8 mouse cellular contexts compared by ENCODE assay signal in the genomic region with DNA sequence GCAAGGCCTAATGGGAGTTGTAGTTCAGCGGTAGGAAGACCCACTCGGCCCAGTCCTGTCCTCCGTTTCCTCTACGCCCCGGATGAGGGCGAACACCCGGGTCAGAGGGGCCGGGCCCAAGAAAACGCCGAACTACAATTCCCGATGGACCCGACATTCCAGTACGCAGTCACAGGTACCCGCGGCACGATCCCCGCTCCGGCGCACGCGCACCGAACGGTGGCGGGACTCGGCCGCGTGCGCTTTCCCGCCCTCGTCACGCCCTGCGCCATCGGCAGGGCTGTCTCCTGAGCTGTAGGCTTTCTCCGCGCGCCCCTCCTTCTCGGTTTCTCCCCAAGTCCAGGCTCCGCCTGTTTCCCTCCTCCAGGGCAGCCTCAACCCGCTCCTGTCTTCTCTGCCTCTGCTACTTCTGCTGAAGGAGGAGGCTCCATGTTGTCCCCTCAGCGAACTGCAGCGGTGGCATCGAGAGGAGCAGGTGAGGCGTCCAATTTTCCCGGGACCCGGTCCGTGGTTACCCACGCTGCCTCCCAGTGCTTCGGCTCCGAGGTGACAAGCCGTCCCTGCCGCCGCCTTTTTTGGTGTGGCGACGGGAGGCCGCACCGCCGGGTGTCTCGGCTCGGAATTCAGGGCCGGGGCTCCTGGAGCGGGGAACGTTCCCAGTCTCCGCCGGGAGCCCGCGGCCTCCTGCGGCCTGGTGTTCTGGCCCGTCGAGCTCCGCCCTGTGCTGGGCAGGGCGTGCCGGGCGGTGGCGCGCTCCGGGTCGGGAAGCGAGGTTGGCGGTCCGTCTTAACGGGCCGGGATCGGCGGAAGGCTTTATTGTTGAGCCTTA. TPM values are rescaled to one million over a fixed set of nuclear protein-coding genes. Genes with fewer than 3 reads are reported as not detected.
A peak's percentile ranks its signal among the peaks of the same experiment; 100 is the strongest.
DNase-seq lines count a peak whose midpoint lies in the region; ATAC-seq lines count a peak whose summit lies in the region.

No protein-coding gene starts in this region.

- peak; percentile 95 for DNase-seq in CD4-positive helper T cell, adult 2 months (ENCODE audit: low read depth, low spot score)
- DNase-seq in brain, embryonic 18.5 days (ENCODE audit: low read depth, low spot score) = peak; percentile 92
- peak; percentile 98 for DNase-seq in kidney, postnatal 14 days
- peak; percentile 83 for DNase-seq in liver, embryonic 13.5 days
- peak; percentile 93 for DNase-seq in neural tube, embryonic 10.5 days (ENCODE audit: extremely low spot score, low spot score)

- no peaks in the 10 kb centered on the region for H3K36me3 ChIP-seq in heart, embryonic 14.5 days (ENCODE audit: control insufficient read depth, insufficient read depth, low read length)
- H3K36me3 ChIP-seq in liver, embryonic 13.5 days = no peaks in the 10 kb centered on the region
- H3K36me3 ChIP-seq in stomach, embryonic 16.5 days (ENCODE audit: control insufficient read depth, insufficient read depth, low read length) = no peaks in the 10 kb centered on the region

- no peaks in the 10 kb centered on the region for H3K27me3 ChIP-seq in heart, embryonic 14.5 days (ENCODE audit: control insufficient read depth, insufficient read depth, low read length)
- no peaks in the 10 kb centered on the region for H3K27me3 ChIP-seq in liver, embryonic 13.5 days
- H3K27me3 ChIP-seq in stomach, embryonic 16.5 days (ENCODE audit: control insufficient read depth, insufficient read depth, low read length) = no peaks in the 10 kb centered on the region

- no peaks in the 10 kb centered on the region for H3K9me3 ChIP-seq in heart, embryonic 14.5 days (ENCODE audit: control insufficient read depth, low read length)
- H3K9me3 ChIP-seq in liver, embryonic 13.5 days (replicated peaks) = no peaks in the 10 kb centered on the region
- H3K9me3 ChIP-seq in stomach, embryonic 16.5 days (replicated peaks; ENCODE audit: control insufficient read depth, low read length) = no peaks in the 10 kb centered on the region

- peak overlapping the region; percentile 96 to 100 for H3K27ac ChIP-seq in heart, embryonic 14.5 days (replicated peaks in 1 of 2; ENCODE audit: control insufficient read depth in 1 of 2, insufficient read depth in 1 of 2, low read depth in 2 of 2, low read length in 2 of 2)
- peak overlapping the region; percentile 94 for H3K27ac ChIP-seq in liver, embryonic 13.5 days
- peak overlapping the region; percentile 98 for H3K27ac ChIP-seq in stomach, embryonic 16.5 days (ENCODE audit: low read length)

- H3K4me3 ChIP-seq in heart, embryonic 14.5 days (ENCODE audit: control insufficient read depth in 1 of 2, insufficient read depth in 1 of 2, low read depth in 1 of 2, low read length in 2 of 2) = peak overlapping the region; percentile 68 to 80
- H3K4me3 ChIP-seq in liver, embryonic 13.5 days (replicated peaks) = peak overlapping the region; percentile 69
- peak overlapping the region; percentile 68 for H3K4me3 ChIP-seq in stomach, embryonic 16.5 days (replicated peaks; ENCODE audit: low read length)

- H3K4me1 ChIP-seq in heart, embryonic 14.5 days (ENCODE audit: control insufficient read depth in 2 of 2, insufficient read depth in 2 of 2, low read length in 2 of 2) = peaks cover 0 to 5% of the 10 kb centered on the region in 2 experiments; a peak in 2 of 4 replicates
- peaks cover 32% of the 10 kb centered on the region for H3K4me1 ChIP-seq in liver, embryonic 13.5 days (replicated peaks)
- H3K4me1 ChIP-seq in stomach, embryonic 16.5 days (ENCODE audit: control insufficient read depth, insufficient read depth, low read length) = no peaks in the 10 kb centered on the region

- ATAC-seq in erythroid progenitor cell, adult 5-6 weeks (replicated peaks; ENCODE audit: low FRiP score, poor library complexity, severe bottlenecking) = peak; percentile 97
- peak; percentile 94 for ATAC-seq in heart, embryonic 14.5 days (ENCODE audit: insufficient number of reproducible peaks, insufficient read depth, low FRiP score, low read depth)
- peak; percentile 92 for ATAC-seq in liver, embryonic 13.5 days (ENCODE audit: low read depth)
- peak; percentile 96 for ATAC-seq in stomach, embryonic 16.5 days (ENCODE audit: insufficient read depth, low FRiP score)

- WGBS in heart, embryonic 14.5 days = under 1% methylated on average over 84 of the region's 84 CpGs
- WGBS in liver, embryonic 13.5 days (ENCODE audit: insufficient replicate concordance) = under 1% methylated on average over 84 of the region's 84 CpGs
- WGBS in stomach, embryonic 16.5 days = under 1% methylated on average over 84 of the region's 84 CpGs

- H3K4me2 ChIP-seq in heart, embryonic 14.5 days (ENCODE audit: low read length) = peak overlapping the region; percentile 82
- peak overlapping the region; percentile 97 for H3K4me2 ChIP-seq in liver, embryonic 13.5 days
- H3K4me2 ChIP-seq in stomach, embryonic 16.5 days (ENCODE audit: low read depth, low read length) = peak overlapping the region; percentile 67

- peak overlapping the region; percentile 94 for H3K9ac ChIP-seq in heart, embryonic 14.5 days (ENCODE audit: low read length)
- H3K9ac ChIP-seq in liver, embryonic 13.5 days = peak overlapping the region; percentile 86
- H3K9ac ChIP-seq in stomach, embryonic 16.5 days (ENCODE audit: low read length) = peak overlapping the region; percentile 88

RNA-seq across cellular contexts. Expression of a gene that starts 0.6 kb away (rescaled TPM):
- total RNA-seq in erythroid progenitor cell, adult 5-6 weeks (2015; ENCODE audit: low replicate concordance) = 36.8 and 46.9 TPM in 2 replicates
- 49.4 and 53.0 TPM in 2 replicates for total RNA-seq in erythroid progenitor cell, adult 5-6 weeks (2017; ENCODE audit: low replicate concordance)
- polyA plus RNA-seq in heart, embryonic 14.5 days (2014; fragmentation: Nextera tagmentation; extraction: Ambion mirVana) = 9.1 and 12.1 TPM in 2 replicates
- 6.9 and 7.0 TPM in 2 replicates for polyA plus RNA-seq in liver, embryonic 13.5 days (2015; fragmentation: Nextera tagmentation; extraction: Ambion mirVana)
- 14.0 and 16.2 TPM in 2 replicates for polyA plus RNA-seq in stomach, embryonic 16.5 days (2015; fragmentation: Nextera tagmentation; extraction: Ambion mirVana)

RNA-seq across cellular contexts. Expression of a gene that starts 11.3 kb away (rescaled TPM):
- 110 and 116 TPM in 2 replicates for total RNA-seq in erythroid progenitor cell, adult 5-6 weeks (2015; ENCODE audit: low replicate concordance)
- total RNA-seq in erythroid progenitor cell, adult 5-6 weeks (2017; ENCODE audit: low replicate concordance) = 55.3 and 60.5 TPM in 2 replicates
- polyA plus RNA-seq in heart, embryonic 14.5 days (2014; fragmentation: Nextera tagmentation; extraction: Ambion mirVana) = 108 and 132 TPM in 2 replicates
- 67.5 and 73.5 TPM in 2 replicates for polyA plus RNA-seq in liver, embryonic 13.5 days (2015; fragmentation: Nextera tagmentation; extraction: Ambion mirVana)
- 132 and 139 TPM in 2 replicates for polyA plus RNA-seq in stomach, embryonic 16.5 days (2015; fragmentation: Nextera tagmentation; extraction: Ambion mirVana)

Comparison
In these comparisons a context has a peak if more than half of its experiments do, and no peak if none do; other contexts are left out.
1. Peak in every context shown above with its lines: DNase-seq, ATAC-seq, H3K4me3 ChIP-seq and H3K27ac ChIP-seq.